Mouse (Mus musculus) fibroblast of lung, adult 2 months (primary cell): ENCODE results near the gene Sema6b.

Experiments used
- DNase-seq: peaks from one replicate; pipeline ENCODE4 v3.0.0-alpha.2; 2011; ENCODE audit warnings: low read depth

Gene Sema6b

GRCm38 (mm10) chr17:56146131-56146530, 6.0 kb upstream of the Sema6b start:
- DNase-seq = no peak

GRCm38 (mm10) chr17:56144546-56144945, 4.4 kb upstream of the Sema6b start:
- DNase-seq = no peak

- DNase-seq = no peak
These were observed 1.8 kb upstream of the Sema6b start for GRCm38 (mm10) chr17:56141702-56142605.

GRCm38 (mm10) chr17:56139355-56139754, 788 bp downstream of the Sema6b start:
- DNase-seq = no peak

- DNase-seq = no peak
These were observed 2.1 kb downstream of the Sema6b start for GRCm38 (mm10) chr17:56137839-56138613.

GRCm38 (mm10) chr17:56136558-56136957, 3.6 kb downstream of the Sema6b start:
- DNase-seq = no peak

- DNase-seq = no peak
These were observed 5.6 kb downstream of the Sema6b start for GRCm38 (mm10) chr17:56134463-56134971.

GRCm38 (mm10) chr17:56133457-56134363, 6.4 kb downstream of the Sema6b start:
- DNase-seq = no peak

GRCm38 (mm10) chr17:56132661-56133060, 7.5 kb downstream of the Sema6b start:
- DNase-seq = no peak

GRCm38 (mm10) chr17:56131814-56132213, 8.3 kb downstream of the Sema6b start:
- no peak for DNase-seq

- no peak for DNase-seq
These were observed 9.0 kb downstream of the Sema6b start for GRCm38 (mm10) chr17:56131136-56131535.

GRCm38 (mm10) chr17:56128246-56128645, 11.9 kb downstream of the Sema6b start:
- no peak for DNase-seq

GRCm38 (mm10) chr17:56126175-56126574, 14.0 kb downstream of the Sema6b start:
- no peak for DNase-seq

GRCm38 (mm10) chr17:56125276-56125630, 14.9 kb downstream of the Sema6b start:
- no peak for DNase-seq

GRCm38 (mm10) chr17:56124377-56125275, 15.5 kb downstream of the Sema6b start:
- DNase-seq = peak; percentile 35

GRCm38 (mm10) chr17:56123681-56124340, 16.3 kb downstream of the Sema6b start:
- DNase-seq = no peak

GRCm38 (mm10) chr17:56123161-56123560, 17.0 kb downstream of the Sema6b start:
- DNase-seq = no peak

- DNase-seq = no peak
These were observed 18.3 kb downstream of the Sema6b start, which contains the start of gene Lrg1 for GRCm38 (mm10) chr17:56121826-56122225. Gene Lrg1 (minus strand): TSS chr17:56122001.

- no peak for DNase-seq
These were observed 19.9 kb downstream of the Sema6b start for GRCm38 (mm10) chr17:56119981-56120880.
